Mouse (Mus musculus) liver, embryonic 15.5 days (tissue): ENCODE results near the gene Rnf227. TPM values are rescaled to one million over a fixed set of nuclear protein-coding genes. Genes with fewer than 3 reads are reported as not detected.
A peak's percentile ranks its signal among the peaks of the same experiment; 100 is the strongest.

ENCODE experiments used
- ATAC-seq: fragments of 200-750 bp; cut with Nextera tagmentation; 2 replicates; pipeline ENCODE4 v1.8.0; 2017; ENCODE audit warnings: moderate number of reproducible peaks, mild to moderate bottlenecking, moderate library complexity; ENCODE audit not compliant: insufficient read depth
- H3K27ac ChIP-seq: fragments of 300-500 bp; sonication (generic); replicated peaks from 2 replicates; pipeline ENCODE4 v1.5.1; 2015; ENCODE audit warnings: mild to moderate bottlenecking, inconsistent platforms
- H3K27me3 ChIP-seq: fragments of 300-500 bp; sonication (generic); 2 replicates; pipeline ENCODE4 v1.6.1; 2015; ENCODE audit warnings: mild to moderate bottlenecking, inconsistent platforms
- H3K36me3 ChIP-seq: fragments of 300-500 bp; sonication (generic); replicated peaks from 2 replicates; pipeline ENCODE4 v1.6.1; 2015; ENCODE audit warnings: moderate library complexity, mild to moderate bottlenecking, inconsistent platforms
- H3K4me1 ChIP-seq: fragments of 300-500 bp; sonication (generic); replicated peaks from 2 replicates; pipeline ENCODE4 v1.6.1; 2015; ENCODE audit warnings: inconsistent platforms
- H3K4me2 ChIP-seq: fragments of 300-500 bp; sonication (generic); 2 replicates; pipeline ENCODE4 v1.6.1; 2015; ENCODE audit warnings: moderate library complexity, mild to moderate bottlenecking, inconsistent platforms
- H3K4me3 ChIP-seq: fragments of 300-500 bp; sonication (generic); replicated peaks from 2 replicates; pipeline ENCODE4 v1.5.1; 2015; ENCODE audit warnings: mild to moderate bottlenecking, inconsistent platforms
- H3K9ac ChIP-seq: fragments of 300-500 bp; sonication (generic); 2 replicates; pipeline ENCODE4 v1.6.1; 2015; ENCODE audit warnings: moderate library complexity, mild to moderate bottlenecking, inconsistent platforms
- H3K9me3 ChIP-seq: fragments of 300-500 bp; sonication (generic); replicated peaks from 2 replicates; pipeline ENCODE4 v1.6.1; 2016; ENCODE audit warnings: inconsistent platforms
- WGBS: fragments of 180-500 bp; shearing (Covaris S2); methylation state at CpG from one replicate; pipeline ENCODE4 v1.1.7; 2015; ENCODE audit warnings: mixed read lengths; ENCODE audit not compliant: insufficient replicate concordance; 5-methylcytosine and 5-hydroxymethylcytosine counted together
- polyA plus RNA-seq: library from polyadenylated mRNA; unstranded; fragments of >200 nt; fragmentation: Nextera tagmentation; extraction: Ambion mirVana; gene quantifications from 2 replicates; pipeline ENCODE4 v1.2.1, GENCODE M21; 2015

Gene Rnf227
- polyA plus RNA-seq, 1 experiment from 2014 or later = 1.3 TPM

DNA sequence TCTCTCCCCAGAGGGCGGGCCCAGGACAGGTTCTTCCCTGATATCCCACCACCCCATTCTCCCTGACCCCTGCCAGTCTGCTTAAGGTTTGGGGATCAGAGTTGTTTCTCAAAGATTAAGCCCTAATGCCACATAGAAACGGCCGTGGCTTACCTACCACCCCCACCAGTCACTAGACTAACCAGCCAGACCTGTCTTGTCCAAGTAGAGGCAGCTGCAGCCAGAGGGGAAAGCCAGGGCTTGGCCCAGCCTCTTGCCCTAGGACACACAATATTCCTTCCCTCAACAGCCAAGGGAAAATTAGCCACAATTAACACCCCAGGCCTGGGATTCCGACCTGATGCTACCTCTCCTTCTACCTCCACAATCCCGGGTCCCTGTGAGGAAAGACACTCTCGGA is 25.5 kb downstream of the Rnf227 start:
- no peak for ATAC-seq
- H3K9me3 ChIP-seq = no peaks in the 10 kb centered on the region
- peak overlapping the region; percentile 71 for H3K27ac ChIP-seq
- H3K36me3 ChIP-seq = no peaks in the 10 kb centered on the region
- H3K4me3 ChIP-seq = peak overlapping the region; percentile 76
- 0 out of 2 replicates have a peak overlapping the region, but pooled peaks have one; percentile 54 for H3K9ac ChIP-seq
- peaks cover 50% of the 10 kb centered on the region for H3K4me1 ChIP-seq
- peak overlapping the region; percentile 95 for H3K4me2 ChIP-seq
- 46% methylated on average over 6 of the region's 6 CpGs for WGBS
- peaks cover 65% of the 10 kb centered on the region for H3K27me3 ChIP-seq

DNA sequence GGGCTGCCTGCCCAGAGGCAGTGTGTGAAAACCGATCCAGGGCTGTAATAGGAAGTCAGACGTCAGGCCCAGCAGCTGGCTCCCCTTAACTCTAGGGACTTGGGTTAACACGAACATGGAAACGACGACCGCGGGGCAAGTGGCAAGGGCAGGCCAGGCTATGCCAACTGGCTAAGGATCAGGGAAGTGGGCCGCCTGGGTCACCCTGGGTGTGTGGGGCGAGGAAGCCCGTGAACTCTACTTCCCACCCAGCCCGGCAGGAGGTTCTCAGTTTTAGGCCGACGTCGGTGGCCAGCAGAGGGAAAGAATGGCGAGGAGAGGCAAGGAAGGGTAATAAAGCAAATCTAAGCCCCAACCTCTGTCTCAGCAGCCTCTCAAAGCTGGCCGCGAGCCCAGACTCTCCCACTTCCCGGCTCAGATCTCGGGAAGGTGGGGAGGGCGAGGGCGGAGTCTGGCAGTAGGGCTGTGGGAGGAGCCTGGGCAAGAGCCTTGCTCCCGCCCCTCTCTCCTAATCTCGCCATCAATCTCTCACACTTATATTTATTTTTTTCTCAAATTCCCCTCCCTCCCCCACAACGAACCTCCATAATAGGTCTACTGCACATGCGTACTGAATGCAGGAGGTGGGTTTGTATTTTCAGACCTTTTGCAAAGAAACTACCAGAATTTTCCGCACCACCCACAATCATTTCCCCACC is 26.0 kb downstream of the Rnf227 start:
- H3K9me3 ChIP-seq = no peaks in the 10 kb centered on the region
- peak overlapping the region; percentile 95 for H3K4me2 ChIP-seq
- peaks cover 56% of the 10 kb centered on the region for H3K4me1 ChIP-seq
- H3K4me3 ChIP-seq = peak overlapping the region; percentile 76
- H3K27ac ChIP-seq = peak overlapping the region; percentile 71
- peak overlapping the region; percentile 54; the same call in 1 of the 2 replicates for H3K9ac ChIP-seq
- WGBS = 2% methylated on average over 26 of the region's 26 CpGs
- H3K36me3 ChIP-seq = no peaks in the 10 kb centered on the region
- peaks cover 71% of the 10 kb centered on the region for H3K27me3 ChIP-seq
- ATAC-seq = peak; percentile 55

DNA sequence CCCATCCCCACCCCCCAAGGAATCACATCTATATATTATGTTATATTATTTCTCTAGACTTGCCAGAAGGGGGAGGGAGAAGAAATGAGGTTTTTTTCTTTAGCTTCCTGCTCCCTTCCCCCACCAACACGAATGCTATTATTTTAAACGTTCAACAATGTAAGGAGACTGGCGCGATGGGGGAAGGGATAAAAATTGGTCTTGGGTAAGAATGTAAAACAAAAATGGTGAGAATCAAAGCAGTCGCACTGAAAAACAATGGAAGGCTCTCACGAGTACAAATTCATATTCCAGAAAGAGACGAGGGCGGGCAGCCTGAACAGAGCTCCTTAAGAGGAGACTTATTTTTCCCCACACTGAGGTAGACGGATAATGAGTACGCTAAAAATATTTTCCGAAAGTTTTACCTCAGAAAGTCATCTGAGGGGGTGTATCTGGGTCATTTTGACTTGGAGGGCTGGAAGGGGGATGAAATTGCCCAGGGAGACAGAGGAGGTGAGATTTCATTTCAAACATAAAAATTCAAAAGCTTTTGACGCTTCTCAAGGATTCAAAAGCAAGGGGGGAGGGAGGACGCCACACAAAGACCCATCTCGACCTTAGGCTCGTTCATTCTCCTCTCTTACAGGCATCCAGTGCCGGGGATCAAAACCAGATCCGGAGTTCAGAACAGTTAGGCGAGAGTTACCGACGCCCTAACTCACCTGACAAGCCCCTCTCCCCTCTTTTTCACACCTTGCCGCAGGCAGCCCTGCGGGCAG is 26.8 kb downstream of the Rnf227 start:
- Histone ChIP-seq H3K9me3 (no peaks in the 10 kb centered on the region), H3K9ac (peak overlapping the region; percentile 85), H3K4me3 (peak overlapping the region; percentile 76), H3K4me1 (peaks cover 63% of the 10 kb centered on the region), H3K4me2 (peak overlapping the region; percentile 95), H3K27ac (peak overlapping the region; percentile 63), H3K27me3 (peaks cover 77% of the 10 kb centered on the region), H3K36me3 (no peaks in the 10 kb centered on the region)
- WGBS = 2% methylated on average over 22 of the region's 22 CpGs
- no peak for ATAC-seq

DNA sequence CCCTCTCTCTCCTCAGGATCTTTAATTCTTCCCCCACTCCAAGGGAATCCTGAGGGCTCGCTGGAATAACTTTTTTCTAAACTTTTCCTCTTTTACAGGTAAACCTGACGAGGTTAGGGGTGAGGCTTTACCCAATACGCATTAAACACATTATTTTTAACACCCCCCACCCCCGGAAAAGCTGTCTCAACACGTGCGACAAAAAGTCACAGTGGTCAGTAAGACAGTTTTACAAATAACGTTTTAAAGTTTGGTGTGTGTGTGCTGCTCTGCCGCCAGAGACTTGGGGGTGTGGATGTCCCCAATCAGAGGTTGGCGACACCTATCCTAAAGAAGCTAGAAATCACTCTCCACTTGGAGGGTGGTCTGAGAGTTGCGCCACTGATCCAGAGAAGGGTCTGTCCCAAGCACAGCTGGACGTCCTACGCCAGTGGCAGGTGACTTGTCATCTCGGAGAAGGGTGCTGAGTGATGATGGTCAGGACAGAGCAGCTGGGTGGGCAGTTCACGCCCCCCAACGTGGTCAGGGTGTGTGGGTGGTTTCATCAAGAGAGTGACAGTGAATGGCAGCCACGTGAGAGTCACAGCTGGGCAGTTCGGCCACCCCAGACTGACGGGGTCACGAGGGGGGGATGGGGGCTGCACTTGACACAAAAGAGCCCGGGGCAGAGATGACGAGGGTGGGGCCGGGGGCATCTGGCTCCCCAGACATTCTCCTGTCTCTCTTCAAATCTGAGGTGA is 27.5 kb downstream of the Rnf227 start:
- peak overlapping the region; percentile 82 for H3K27ac ChIP-seq
- H3K27me3 ChIP-seq = peaks cover 78% of the 10 kb centered on the region
- peak overlapping the region; percentile 85; the same call in 1 of the 2 replicates for H3K9ac ChIP-seq
- no peak for ATAC-seq
- peak overlapping the region; percentile 76 for H3K4me3 ChIP-seq
- H3K4me1 ChIP-seq = peaks cover 71% of the 10 kb centered on the region
- no peaks in the 10 kb centered on the region for H3K9me3 ChIP-seq
- no peaks in the 10 kb centered on the region for H3K36me3 ChIP-seq
- peak overlapping the region; percentile 95 for H3K4me2 ChIP-seq
- 3% methylated on average over 22 of the region's 22 CpGs for WGBS

DNA sequence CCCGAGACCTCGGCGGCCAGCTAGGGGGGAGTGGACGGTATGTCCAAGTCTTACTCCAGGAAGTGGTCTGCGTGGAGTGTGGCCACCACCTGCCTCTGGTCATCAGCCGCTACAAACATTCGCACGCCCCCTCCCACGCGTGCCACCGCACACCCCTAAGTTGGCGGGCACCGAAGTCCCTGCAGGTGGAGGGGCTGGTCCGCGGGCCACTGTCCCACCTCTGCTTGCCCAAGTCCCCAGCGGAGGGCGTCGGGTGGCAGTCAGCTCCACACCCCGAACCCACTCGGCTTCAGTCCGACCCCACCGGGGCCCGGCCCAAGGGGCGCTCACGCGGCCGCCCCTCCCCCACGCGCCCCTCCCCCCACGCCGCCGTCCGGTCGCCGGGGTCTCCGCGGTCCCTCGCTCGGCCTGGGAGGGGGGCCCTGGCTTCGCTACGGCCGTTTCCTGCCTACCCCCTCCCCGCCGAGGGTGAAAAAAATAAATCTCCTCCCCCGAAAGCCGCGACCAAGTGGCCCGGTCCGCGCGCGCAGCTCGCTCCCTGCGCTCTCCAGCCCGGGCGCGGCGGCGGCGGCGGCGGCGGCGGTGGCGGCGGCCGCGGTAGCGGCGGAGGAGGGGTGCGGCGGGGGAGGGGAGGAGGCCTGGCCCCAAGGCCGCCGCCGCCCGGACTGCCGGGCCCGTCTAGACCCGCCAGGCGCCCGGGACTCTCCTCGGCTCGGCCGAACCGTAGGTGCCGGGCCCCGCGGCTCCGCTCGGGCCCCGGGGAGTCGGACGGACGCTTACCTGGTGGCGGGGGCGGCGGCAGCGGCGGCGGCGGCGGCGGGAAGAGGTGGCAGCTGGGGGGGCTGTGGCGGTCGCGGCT is 28.3 kb downstream of the Rnf227 start:
- H3K4me3 ChIP-seq = peak overlapping the region; percentile 76
- peaks cover 77% of the 10 kb centered on the region for H3K27me3 ChIP-seq
- ATAC-seq = no peak
- peak overlapping the region; percentile 85 for H3K9ac ChIP-seq
- peaks cover 78% of the 10 kb centered on the region for H3K4me1 ChIP-seq
- peak overlapping the region; percentile 95 for H3K4me2 ChIP-seq
- H3K27ac ChIP-seq = peak overlapping the region; percentile 82
- under 1% methylated on average over 89 of the region's 106 CpGs for WGBS
- no peaks in the 10 kb centered on the region for H3K9me3 ChIP-seq
- 0 out of 2 replicates have a peak, but pooled peaks cover 3% of the 10 kb centered on the region for H3K36me3 ChIP-seq

DNA sequence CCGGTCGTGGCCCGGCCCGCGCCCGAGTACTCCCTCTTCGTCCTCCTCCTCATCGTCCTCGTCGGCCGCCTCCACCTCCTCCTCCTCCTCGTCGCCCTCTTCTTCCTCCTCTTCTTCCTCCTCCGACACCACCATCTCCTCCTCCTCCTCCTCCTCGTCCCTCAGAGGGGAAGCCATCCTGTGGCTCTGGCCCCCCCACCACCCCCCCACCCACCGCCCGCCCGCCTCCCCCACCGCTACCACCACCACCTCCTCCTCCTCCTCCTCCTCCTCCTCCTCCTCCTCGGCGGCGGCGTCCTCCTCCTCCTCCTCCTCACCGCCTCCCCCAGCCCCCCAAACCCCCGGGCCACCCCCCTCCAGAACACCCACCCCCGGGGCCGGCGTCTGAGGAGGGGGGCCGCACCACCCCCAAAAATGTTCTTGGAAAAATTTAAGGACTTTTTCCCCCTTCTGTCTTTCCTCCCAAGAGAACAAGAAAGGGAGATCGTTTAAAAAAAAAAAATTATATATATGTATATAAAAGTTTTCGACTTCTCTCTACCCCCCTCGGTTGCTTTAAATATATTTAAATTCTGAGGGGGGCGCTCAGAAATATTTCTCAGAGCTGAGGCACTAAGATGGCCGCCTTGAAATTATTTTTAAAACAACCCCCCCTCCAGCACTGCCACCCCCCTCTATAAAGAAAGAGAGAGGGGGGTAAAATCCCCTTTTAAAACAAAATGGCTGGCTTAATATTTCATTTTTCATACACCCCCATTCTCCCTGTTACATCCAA is 29.1 kb downstream of the Rnf227 start, which contains the start of gene Chd3:
TSS of gene Chd3 (minus strand) at position 192 of the 775 bp plus-strand sequence.
- no peak for ATAC-seq
- peak within 1 kb of the TSS; percentile 82 for H3K27ac ChIP-seq
- peak within 1 kb of the TSS; percentile 95 for H3K4me2 ChIP-seq
- 4% methylated on average over 22 of the region's 34 CpGs for WGBS
- H3K9ac ChIP-seq = peak within 1 kb of the TSS; percentile 85
- H3K27me3 ChIP-seq = peaks cover 70% of the 10 kb centered on the region
- 0 out of 2 replicates have a peak, but pooled peaks cover 3% of the 10 kb centered on the region for H3K36me3 ChIP-seq
- H3K4me3 ChIP-seq = peak within 1 kb of the TSS; percentile 76
- H3K4me1 ChIP-seq = peaks cover 84% of the 10 kb centered on the region
- H3K9me3 ChIP-seq = no peaks in the 10 kb centered on the region

DNA sequence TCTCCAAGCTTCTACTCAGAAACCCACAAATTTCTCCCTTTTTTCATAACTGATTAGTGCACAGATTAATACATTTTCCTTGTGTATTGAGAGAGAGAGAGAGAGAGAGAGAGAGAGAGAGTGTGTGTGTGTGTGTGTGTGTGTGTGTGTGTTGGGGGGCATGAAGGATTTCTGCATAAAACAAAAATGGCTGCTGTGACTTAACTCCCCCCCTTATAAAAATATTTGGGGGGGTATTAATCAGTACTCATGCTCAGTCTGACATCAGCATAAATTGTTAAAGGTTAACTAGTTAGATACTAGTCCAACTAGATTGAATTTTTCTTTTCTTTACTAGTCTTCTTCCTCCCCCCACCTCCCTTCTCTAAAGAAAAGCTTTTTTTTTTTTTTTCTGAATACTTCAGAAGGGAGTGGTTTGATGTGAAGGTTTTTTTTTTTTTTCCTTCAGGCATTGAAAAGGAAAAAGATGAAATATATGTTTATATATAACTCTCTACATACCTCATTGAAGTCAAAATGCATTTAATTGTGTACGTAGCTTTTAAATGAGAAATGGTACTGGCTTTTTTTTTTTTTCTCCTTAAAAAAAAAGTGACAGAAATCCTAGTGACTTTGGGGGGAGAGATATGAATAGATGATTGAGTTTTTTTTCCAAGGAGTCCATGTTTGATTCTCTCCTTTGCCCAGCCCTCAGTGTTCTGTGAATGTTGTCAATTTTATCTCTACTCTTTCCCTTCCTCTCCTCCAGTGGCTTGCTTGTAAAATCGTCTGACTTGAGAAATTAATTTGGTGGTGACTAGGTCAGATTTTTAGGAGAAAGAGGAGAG is 29.9 kb downstream of the Rnf227 start:
- Histone ChIP-seq H3K9ac (no peak overlapping the region), H3K27me3 (peaks cover 65% of the 10 kb centered on the region), H3K27ac (peak overlapping the region; percentile 95), H3K4me2 (peak overlapping the region; percentile 95), H3K4me1 (peaks cover 84% of the 10 kb centered on the region), H3K9me3 (no peaks in the 10 kb centered on the region), H3K4me3 (peak overlapping the region; percentile 76; the same call in 1 of the 2 replicates), H3K36me3 (0 out of 2 replicates have a peak, but pooled peaks cover 3% of the 10 kb centered on the region)
- WGBS = 39% methylated on average over 2 of the region's 2 CpGs
- ATAC-seq = no peak

DNA sequence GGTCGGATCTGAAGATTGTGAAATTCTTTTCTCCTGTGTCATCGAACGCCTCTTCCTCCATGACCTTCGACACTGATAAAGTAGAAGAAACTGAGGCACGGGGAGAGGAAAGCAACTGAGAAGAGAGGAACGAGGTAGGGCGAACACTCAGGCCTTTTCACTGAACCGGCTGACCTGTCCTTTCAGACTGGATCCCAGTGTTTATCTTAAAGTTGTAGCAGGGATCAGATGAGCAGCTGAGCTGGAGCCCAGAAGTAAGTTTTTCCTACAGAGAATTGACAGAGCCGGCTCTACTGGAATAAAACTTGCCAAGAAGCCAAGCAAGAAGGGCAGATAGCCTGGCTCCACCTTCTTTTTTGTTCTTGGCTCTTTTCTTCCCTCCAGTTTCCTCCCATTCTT is 30.6 kb downstream of the Rnf227 start:
- peak overlapping the region; percentile 95 for H3K27ac ChIP-seq
- H3K4me2 ChIP-seq = peak overlapping the region; percentile 24
- WGBS = 35% methylated on average over 9 of the region's 9 CpGs
- ATAC-seq = no peak
- peaks cover 81% of the 10 kb centered on the region for H3K4me1 ChIP-seq
- H3K36me3 ChIP-seq = 0 out of 2 replicates have a peak, but pooled peaks cover 6% of the 10 kb centered on the region
- peaks cover 59% of the 10 kb centered on the region for H3K27me3 ChIP-seq
- H3K9ac ChIP-seq = peak overlapping the region; percentile 21; the same call in 1 of the 2 replicates
- no peaks in the 10 kb centered on the region for H3K9me3 ChIP-seq
- H3K4me3 ChIP-seq = no peak overlapping the region

DNA sequence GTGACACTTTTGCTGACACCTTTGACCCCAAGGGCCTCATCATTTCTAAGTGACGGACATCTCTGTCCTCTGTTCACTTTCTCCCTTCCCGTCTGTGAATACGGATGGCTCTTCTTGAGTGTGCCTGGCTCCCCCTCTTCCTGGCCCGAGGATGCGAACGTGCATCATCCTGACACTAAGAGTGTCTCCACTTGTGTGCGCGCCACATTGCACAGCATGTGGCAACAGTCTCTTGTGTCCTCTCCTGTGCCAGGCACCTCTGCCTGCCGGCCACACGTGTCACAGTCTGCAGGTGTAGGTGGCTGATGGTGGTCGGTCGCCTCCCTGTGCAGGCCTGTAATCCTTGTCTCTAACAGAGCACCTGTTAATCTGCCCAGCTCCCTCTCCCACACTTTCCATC is 31.3 kb downstream of the Rnf227 start:
- Histone ChIP-seq H3K27me3 (peaks cover 51% of the 10 kb centered on the region), H3K9ac (no peak overlapping the region), H3K4me3 (no peak overlapping the region), H3K4me2 (peak overlapping the region; percentile 24; the same call in 1 of the 2 replicates), H3K4me1 (peaks cover 78% of the 10 kb centered on the region), H3K27ac (peak overlapping the region; percentile 95), H3K36me3 (0 out of 2 replicates have a peak, but pooled peaks cover 6% of the 10 kb centered on the region), H3K9me3 (no peaks in the 10 kb centered on the region)
- ATAC-seq = no peak
- WGBS = 69% methylated on average over 12 of the region's 12 CpGs
